Mouse (Mus musculus) hindbrain, embryonic 10.5 days (tissue): ENCODE measurements at regions not wholly inside any gene's neighbourhood (a gene's known extent, or its start where the extent isn't known, plus 50 kb on each side); places are given as distances from the start of the nearest gene placed in this dataset.

Source experiments
- DNase-seq: peaks from one replicate; pipeline ENCODE4 v3.0.0-alpha.2; 2017; ENCODE audit warnings: low spot score
- H3K27ac ChIP-seq: fragments of 300-500 bp; sonication (generic); 2 replicates; pipeline ENCODE4 v1.5.1; 2016; ENCODE audit warnings: mild to moderate bottlenecking, moderate library complexity
- H3K27me3 ChIP-seq: fragments of 300-500 bp; sonication (generic); 2 replicates; pipeline ENCODE4 v1.6.1; 2016; ENCODE audit warnings: mild to moderate bottlenecking; ENCODE audit not compliant: poor library complexity, insufficient read depth, severe bottlenecking
- H3K36me3 ChIP-seq: fragments of 300-500 bp; sonication (generic); 2 replicates; pipeline ENCODE4 v1.6.1; 2016; ENCODE audit warnings: mild to moderate bottlenecking, moderate library complexity
- H3K4me1 ChIP-seq: fragments of 300-500 bp; sonication (generic); replicated peaks from 2 replicates; pipeline ENCODE4 v1.6.1; 2016; ENCODE audit warnings: mild to moderate bottlenecking
- H3K4me3 ChIP-seq: fragments of 300-500 bp; sonication (generic); 2 replicates; pipeline ENCODE4 v1.5.1; 2016; ENCODE audit warnings: mild to moderate bottlenecking, moderate library complexity
- H3K9me3 ChIP-seq: fragments of 300-500 bp; sonication (generic); 2 replicates; pipeline ENCODE4 v1.6.1; 2016; ENCODE audit warnings: mild to moderate bottlenecking, moderate library complexity
- WGBS: fragments of 180-500 bp; shearing (Covaris S2); methylation state at CpG from one replicate; pipeline ENCODE4 v1.1.7; 2016; 5-methylcytosine and 5-hydroxymethylcytosine counted together

DNA sequence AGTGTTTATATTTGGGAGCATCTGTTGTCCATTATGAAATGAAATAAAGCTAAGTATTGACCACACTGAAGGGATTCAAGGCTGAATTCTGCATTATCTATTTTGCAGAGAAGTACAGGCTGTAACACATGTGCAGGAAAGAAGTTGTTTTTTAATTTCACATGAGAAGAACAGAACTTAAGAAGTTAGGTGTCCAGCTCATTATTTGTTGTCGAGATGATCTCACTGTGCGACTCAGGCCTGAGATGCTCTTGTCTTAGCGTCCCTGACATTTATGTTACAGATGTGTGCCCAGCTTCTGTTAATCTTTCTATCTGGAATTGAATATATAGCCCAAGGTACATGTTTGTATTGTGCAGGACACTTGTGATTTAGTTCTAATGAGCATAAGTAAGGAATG, 112.0 kb upstream of the Hmgn3 start:
- Histone ChIP-seq H3K36me3 (no peaks in the 10 kb centered on the region), H3K4me1 (no peaks in the 10 kb centered on the region), H3K9me3 (no peaks in the 10 kb centered on the region), H3K4me3 (no peak overlapping the region), H3K27ac (no peak overlapping the region), H3K27me3 (no peaks in the 10 kb centered on the region)
- no peak for DNase-seq
- 88% methylated on average over 3 of the region's 3 CpGs for WGBS

DNA sequence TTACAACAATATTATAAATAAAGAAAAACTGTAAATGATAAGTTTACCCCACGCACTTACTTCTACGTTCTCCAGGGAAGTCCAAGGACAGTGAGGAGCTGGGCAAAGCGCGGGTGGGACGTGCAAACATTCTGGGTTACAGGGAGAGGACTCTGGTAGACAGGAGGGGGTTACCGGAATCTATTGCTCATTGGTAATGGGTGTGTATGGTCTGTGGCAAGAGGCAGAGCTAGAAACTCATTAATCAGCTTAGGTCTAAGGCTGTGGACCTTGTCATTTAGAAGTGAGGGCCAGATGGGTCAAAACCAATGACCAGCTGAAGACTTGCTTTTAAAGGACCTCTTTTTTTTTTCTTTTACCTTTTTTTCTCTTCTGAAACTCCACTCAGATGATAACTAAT, 107.9 kb upstream of the Hmgn3 start:
- Histone ChIP-seq H3K36me3 (no peaks in the 10 kb centered on the region), H3K4me3 (no peak overlapping the region), H3K27ac (no peak overlapping the region), H3K9me3 (no peaks in the 10 kb centered on the region), H3K27me3 (no peaks in the 10 kb centered on the region), H3K4me1 (no peaks in the 10 kb centered on the region)
- DNase-seq = no peak
- 95% methylated on average over 6 of the region's 6 CpGs for WGBS

- no peak overlapping the region for H3K4me3 ChIP-seq
- H3K36me3 ChIP-seq = no peaks in the 10 kb centered on the region
- no peak overlapping the region for H3K27ac ChIP-seq
- no peak for DNase-seq
- 91% methylated on average over 11 of the region's 11 CpGs for WGBS
- no peaks in the 10 kb centered on the region for H3K4me1 ChIP-seq
- H3K9me3 ChIP-seq = no peaks in the 10 kb centered on the region
- H3K27me3 ChIP-seq = no peaks in the 10 kb centered on the region
Observed at GRCm38 (mm10) chr9:83253789-83254188, 107.3 kb upstream of the Hmgn3 start.

DNA sequence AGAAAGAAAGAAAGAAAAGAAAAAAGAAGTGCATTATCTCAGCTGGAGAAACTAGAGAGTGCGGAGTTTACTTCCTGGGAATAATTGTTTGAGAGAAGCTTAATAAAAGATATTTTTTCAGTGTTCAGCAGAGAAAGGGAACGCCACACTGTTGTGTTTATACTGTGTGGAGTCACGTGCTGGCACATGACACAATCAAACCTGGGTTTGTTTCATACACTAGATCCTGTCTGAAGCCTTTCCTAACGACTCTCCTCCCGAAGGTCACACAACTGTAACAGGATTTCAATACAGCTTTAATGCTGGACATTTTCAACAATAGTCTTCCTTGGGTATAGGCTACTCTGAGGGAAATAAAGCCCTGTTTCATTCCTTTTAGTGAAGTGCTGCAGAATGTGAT, 105.3 kb upstream of the Hmgn3 start:
- Histone ChIP-seq H3K4me3 (no peak overlapping the region), H3K9me3 (no peaks in the 10 kb centered on the region), H3K27me3 (no peaks in the 10 kb centered on the region), H3K27ac (no peak overlapping the region), H3K4me1 (no peaks in the 10 kb centered on the region), H3K36me3 (no peaks in the 10 kb centered on the region)
- no peak for DNase-seq
- 80% methylated on average over 5 of the region's 5 CpGs for WGBS

- Histone ChIP-seq H3K36me3 (no peaks in the 10 kb centered on the region), H3K9me3 (no peaks in the 10 kb centered on the region), H3K4me3 (no peak overlapping the region), H3K27ac (no peak overlapping the region), H3K27me3 (no peaks in the 10 kb centered on the region), H3K4me1 (no peaks in the 10 kb centered on the region)
- WGBS = 94% methylated on average over 5 of the region's 5 CpGs
- no peak for DNase-seq
Observed at GRCm38 (mm10) chr9:83249871-83250270, 103.4 kb upstream of the Hmgn3 start.

GRCm38 (mm10) chr9:83248164-83248730, 101.8 kb upstream of the Hmgn3 start:
- no peak for DNase-seq
- Histone ChIP-seq H3K27ac (no peak overlapping the region), H3K27me3 (no peaks in the 10 kb centered on the region), H3K36me3 (no peaks in the 10 kb centered on the region), H3K9me3 (no peaks in the 10 kb centered on the region), H3K4me3 (no peak overlapping the region), H3K4me1 (no peaks in the 10 kb centered on the region)
- 95% methylated on average over 2 of the region's 2 CpGs for WGBS

DNA sequence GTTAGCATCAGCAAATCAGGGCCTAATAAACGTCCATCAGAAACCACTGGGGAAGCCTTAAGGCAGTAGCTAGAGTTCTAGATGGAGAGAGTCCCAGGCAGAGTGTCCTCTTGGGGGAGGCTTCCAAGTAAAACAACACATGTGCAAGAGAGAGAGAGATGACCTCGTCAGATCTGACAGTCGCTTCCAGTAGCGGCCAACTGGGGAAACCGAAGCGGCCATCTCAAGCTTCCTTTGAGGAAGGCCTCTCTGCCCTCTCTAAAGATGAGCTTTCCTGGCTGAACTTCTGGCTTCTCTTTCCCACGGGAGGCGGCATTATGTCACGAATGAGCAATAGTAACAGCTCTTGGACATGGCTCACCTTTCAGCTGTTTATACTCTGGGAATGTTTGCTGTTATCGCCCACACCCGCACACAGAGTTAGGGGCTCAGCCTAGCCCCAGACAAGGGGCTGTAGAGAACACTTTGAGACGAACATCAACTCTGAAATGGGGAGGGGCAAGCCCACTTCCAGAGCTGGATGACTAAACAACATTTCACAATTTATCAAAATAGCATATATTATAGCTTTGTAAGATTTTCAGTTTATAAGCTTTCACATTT, 100.7 kb upstream of the Hmgn3 start:
- Histone ChIP-seq H3K27ac (no peak overlapping the region), H3K4me1 (no peaks in the 10 kb centered on the region), H3K4me3 (no peak overlapping the region), H3K36me3 (no peaks in the 10 kb centered on the region), H3K27me3 (no peaks in the 10 kb centered on the region), H3K9me3 (no peaks in the 10 kb centered on the region)
- 78% methylated on average over 12 of the region's 12 CpGs for WGBS
- no peak for DNase-seq

DNA sequence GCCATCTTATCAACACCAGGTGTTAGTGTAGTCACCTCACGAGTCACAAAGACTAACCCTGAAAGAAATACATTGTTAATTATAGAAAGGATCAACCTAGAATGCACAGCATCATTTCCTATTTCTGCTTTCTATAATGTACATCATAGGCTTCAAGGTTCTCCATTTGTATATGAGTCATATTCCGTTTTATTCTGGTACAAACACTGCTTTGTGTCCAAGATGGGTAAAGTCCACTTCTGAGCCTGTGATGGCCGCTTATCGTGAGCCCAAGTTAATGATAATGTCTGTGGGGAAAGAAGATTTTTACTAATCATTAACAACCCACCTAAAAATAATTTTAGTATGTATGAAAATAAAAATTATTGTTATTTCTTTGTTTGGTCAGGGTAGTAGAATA, 94.6 kb upstream of the Hmgn3 start:
- no peaks in the 10 kb centered on the region for H3K36me3 ChIP-seq
- no peak overlapping the region for H3K27ac ChIP-seq
- H3K9me3 ChIP-seq = no peaks in the 10 kb centered on the region
- WGBS = 89% methylated on average over 4 of the region's 4 CpGs
- no peak for DNase-seq
- no peaks in the 10 kb centered on the region for H3K4me1 ChIP-seq
- H3K4me3 ChIP-seq = no peak overlapping the region
- no peaks in the 10 kb centered on the region for H3K27me3 ChIP-seq

GRCm38 (mm10) chr9:83239097-83239496, 92.6 kb upstream of the Hmgn3 start:
- no peaks in the 10 kb centered on the region for H3K9me3 ChIP-seq
- no peaks in the 10 kb centered on the region for H3K4me1 ChIP-seq
- DNase-seq = no peak
- H3K4me3 ChIP-seq = no peak overlapping the region
- H3K36me3 ChIP-seq = no peaks in the 10 kb centered on the region
- H3K27me3 ChIP-seq = no peaks in the 10 kb centered on the region
- 82% methylated on average over 10 of the region's 10 CpGs for WGBS
- no peak overlapping the region for H3K27ac ChIP-seq

GRCm38 (mm10) chr9:83221866-83222265, 75.4 kb upstream of the Hmgn3 start:
- no peak overlapping the region for H3K4me3 ChIP-seq
- DNase-seq = no peak
- no peaks in the 10 kb centered on the region for H3K36me3 ChIP-seq
- H3K27me3 ChIP-seq = no peaks in the 10 kb centered on the region
- no peaks in the 10 kb centered on the region for H3K9me3 ChIP-seq
- no peak overlapping the region for H3K27ac ChIP-seq
- H3K4me1 ChIP-seq = no peaks in the 10 kb centered on the region

DNA sequence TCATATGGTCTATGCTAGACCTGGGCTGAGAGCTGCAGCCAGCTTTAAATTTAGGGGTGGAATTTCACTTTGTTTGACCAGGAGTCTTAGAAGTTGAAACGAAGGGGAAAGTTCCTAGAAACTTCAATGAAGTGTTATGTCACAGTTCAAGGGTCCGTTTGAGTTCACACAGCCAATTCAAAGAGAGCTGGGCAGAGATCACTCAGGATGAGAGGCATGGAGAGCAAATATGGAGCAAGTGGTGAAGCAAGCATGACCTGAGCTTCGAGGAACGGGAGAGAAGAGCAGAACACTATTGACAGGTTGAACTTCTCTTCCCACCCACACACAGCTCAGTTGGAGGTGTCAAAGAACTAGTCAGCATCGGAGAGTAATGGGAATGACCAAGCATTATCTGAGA, 56.1 kb upstream of the Hmgn3 start:
- no peaks in the 10 kb centered on the region for H3K4me1 ChIP-seq
- no peaks in the 10 kb centered on the region for H3K27me3 ChIP-seq
- DNase-seq = no peak
- no peaks in the 10 kb centered on the region for H3K9me3 ChIP-seq
- WGBS = 83% methylated on average over 5 of the region's 5 CpGs
- no peaks in the 10 kb centered on the region for H3K36me3 ChIP-seq
- no peak overlapping the region for H3K27ac ChIP-seq
- no peak overlapping the region for H3K4me3 ChIP-seq

- DNase-seq = no peak
- no peak overlapping the region for H3K4me3 ChIP-seq
- H3K9me3 ChIP-seq = no peaks in the 10 kb centered on the region
- H3K27me3 ChIP-seq = no peaks in the 10 kb centered on the region
- H3K4me1 ChIP-seq = no peaks in the 10 kb centered on the region
- no peak overlapping the region for H3K27ac ChIP-seq
- H3K36me3 ChIP-seq = no peaks in the 10 kb centered on the region
- 89% methylated on average over 3 of the region's 3 CpGs for WGBS
Observed at GRCm38 (mm10) chr9:83199771-83200170, 53.3 kb upstream of the Hmgn3 start.

GRCm38 (mm10) chr9:83199176-83199575, 52.7 kb upstream of the Hmgn3 start:
- 91% methylated on average over 3 of the region's 3 CpGs for WGBS
- no peaks in the 10 kb centered on the region for H3K36me3 ChIP-seq
- DNase-seq = no peak

GRCm38 (mm10) chr9:83197013-83197412, 50.5 kb upstream of the Hmgn3 start:
- no peak overlapping the region for H3K4me3 ChIP-seq
- H3K27me3 ChIP-seq = no peaks in the 10 kb centered on the region
- no peak overlapping the region for H3K27ac ChIP-seq
- 71% methylated on average over 5 of the region's 5 CpGs for WGBS
- no peaks in the 10 kb centered on the region for H3K36me3 ChIP-seq
- H3K4me1 ChIP-seq = no peaks in the 10 kb centered on the region
- DNase-seq = no peak
- no peaks in the 10 kb centered on the region for H3K9me3 ChIP-seq

More at GRCm38 (mm10) chr9:83199176-83199575, 52.7 kb upstream of the Hmgn3 start:
- Histone ChIP-seq H3K27me3 (no peaks in the 10 kb centered on the region), H3K9me3 (no peaks in the 10 kb centered on the region), H3K4me3 (no peak overlapping the region), H3K27ac (no peak overlapping the region), H3K4me1 (no peaks in the 10 kb centered on the region)
